Comparison of ENCODE assay signal across 12 mouse cellular contexts in genomic region chr3:102611398-102612366, GRCm38 (mm10).
A peak's percentile ranks its signal among the peaks of the same experiment; 100 is the strongest.
DNase-seq lines count a peak whose midpoint lies in the region; ATAC-seq and TF ChIP-seq lines count a peak whose summit lies in the region.
"Had no signal": no experiment of that assay in that cellular context is flagged by ENCODE, and none has a peak within 500 bp of the region (broad histone marks: within the 10 kb centered on the region; RNA-seq: fewer than 3 reads in every experiment).

No protein-coding gene starts in this region.

- no peaks in the 10 kb centered on the region for H3K4me1 ChIP-seq in kidney, postnatal 0 days (replicated peaks; ENCODE audit: insufficient read depth, low read length)
- H3K4me1 ChIP-seq in forebrain, embryonic 15.5 days = peaks cover 15% of the 10 kb centered on the region
- peaks cover 13% of the 10 kb centered on the region for H3K4me1 ChIP-seq in midbrain, embryonic 15.5 days
- H3K4me1 ChIP-seq in intestine, postnatal 0 days (replicated peaks; ENCODE audit: control insufficient read depth, insufficient read depth, low read length) = no peaks in the 10 kb centered on the region
- H3K4me1 ChIP-seq: neural tube, embryonic 12.5 days had no signal

- TF ChIP-seq POLR2A in brain, embryonic 14.5 days (IDR thresholded peaks at IDR 0.05; ENCODE audit: borderline replicate concordance, extremely low read depth, insufficient read depth, insufficient read length, poor library complexity, severe bottlenecking) = no peak

- no peaks in the 10 kb centered on the region for H3K27me3 ChIP-seq in kidney, postnatal 0 days (ENCODE audit: insufficient read depth, low read length)
- no peaks in the 10 kb centered on the region for H3K27me3 ChIP-seq in forebrain, embryonic 15.5 days
- no peaks in the 10 kb centered on the region for H3K27me3 ChIP-seq in midbrain, embryonic 15.5 days (replicated peaks)
- H3K27me3 ChIP-seq in intestine, postnatal 0 days (replicated peaks; ENCODE audit: control insufficient read depth, insufficient read depth, low read length) = no peaks in the 10 kb centered on the region
- H3K27me3 ChIP-seq: CH12.LX; kidney, embryonic 15.5 days had no signal

- H3K9ac ChIP-seq in kidney, postnatal 0 days (ENCODE audit: low read depth, low read length) = no peak overlapping the region
- H3K9ac ChIP-seq in forebrain, embryonic 15.5 days (replicated peaks) = no peak overlapping the region
- H3K9ac ChIP-seq in midbrain, embryonic 15.5 days = no peak overlapping the region
- H3K9ac ChIP-seq in intestine, postnatal 0 days (ENCODE audit: low read depth, low read length) = no peak overlapping the region
- H3K9ac ChIP-seq: kidney, embryonic 15.5 days; neural tube, embryonic 12.5 days had no signal

- H3K4me3 ChIP-seq in kidney, postnatal 0 days (replicated peaks; ENCODE audit: low read depth, low read length) = no peak overlapping the region
- no peak overlapping the region for H3K4me3 ChIP-seq in forebrain, embryonic 15.5 days
- H3K4me3 ChIP-seq in midbrain, embryonic 15.5 days = no peak overlapping the region
- H3K4me3 ChIP-seq in intestine, postnatal 0 days (ENCODE audit: low read depth, low read length) = no peak overlapping the region
- H3K4me3 ChIP-seq: kidney, embryonic 15.5 days; neural tube, embryonic 12.5 days had no signal

- DNase-seq in kidney, postnatal 0 days (ENCODE audit: low spot score) = peak; percentile 36
- DNase-seq in kidney, postnatal 14 days = no peak
- peak; percentile 90 for DNase-seq in brain, embryonic 14.5 days (ENCODE audit: low read depth)
- no peak for DNase-seq in layer of hippocampus, adult 8-10 months (ENCODE audit: low spot score in 2 of 2)
- DNase-seq in gastrocnemius, adult 8-10 months (ENCODE audit: low spot score in 2 of 2) = no peak

- no peak overlapping the region for H3K27ac ChIP-seq in kidney, postnatal 0 days
- peak overlapping the region; percentile 42 for H3K27ac ChIP-seq in forebrain, embryonic 15.5 days (replicated peaks)
- peak overlapping the region; percentile 30; the same call in 1 of the 2 replicates for H3K27ac ChIP-seq in midbrain, embryonic 15.5 days
- H3K27ac ChIP-seq in intestine, postnatal 0 days (ENCODE audit: low read depth, low read length) = no peak overlapping the region
- H3K27ac ChIP-seq: kidney, embryonic 15.5 days; macrophage; neural tube, embryonic 12.5 days had no signal

- no peak for TF ChIP-seq CTCF in kidney, postnatal 0 days (IDR thresholded peaks at IDR 0.05; ENCODE audit: low read depth)
- no peak for TF ChIP-seq CTCF in brain, embryonic 14.5 days (IDR thresholded peaks at IDR 0.05; ENCODE audit: borderline replicate concordance, extremely low read depth, insufficient read depth, insufficient read length)
- no peak for TF ChIP-seq CTCF in intestine, postnatal 0 days (IDR thresholded peaks at IDR 0.05; ENCODE audit: low read depth)

- 50% methylated on average over 18 of the region's 18 CpGs for WGBS in kidney, postnatal 0 days
- 15% methylated on average over 18 of the region's 18 CpGs for WGBS in forebrain, embryonic 15.5 days
- 18% methylated on average over 18 of the region's 18 CpGs for WGBS in midbrain, embryonic 15.5 days
- WGBS in intestine, postnatal 0 days = 50% methylated on average over 18 of the region's 18 CpGs

- H3K4me2 ChIP-seq in kidney, postnatal 0 days (ENCODE audit: low read length) = no peak overlapping the region
- H3K4me2 ChIP-seq in forebrain, embryonic 15.5 days (replicated peaks) = no peak overlapping the region
- H3K4me2 ChIP-seq in midbrain, embryonic 15.5 days = no peak overlapping the region
- no peak overlapping the region for H3K4me2 ChIP-seq in intestine, postnatal 0 days (replicated peaks; ENCODE audit: low read depth)
- H3K4me2 ChIP-seq: kidney, embryonic 15.5 days; neural tube, embryonic 12.5 days had no signal

- no peaks in the 10 kb centered on the region for H3K36me3 ChIP-seq in kidney, postnatal 0 days (ENCODE audit: insufficient read depth, low read length)
- H3K36me3 ChIP-seq in forebrain, embryonic 15.5 days = no peaks in the 10 kb centered on the region
- no peaks in the 10 kb centered on the region for H3K36me3 ChIP-seq in midbrain, embryonic 15.5 days (replicated peaks)
- H3K36me3 ChIP-seq in intestine, postnatal 0 days (ENCODE audit: control insufficient read depth, insufficient read depth) = no peaks in the 10 kb centered on the region
- H3K36me3 ChIP-seq: kidney, embryonic 15.5 days; neural tube, embryonic 12.5 days had no signal

- no peaks in the 10 kb centered on the region for H3K9me3 ChIP-seq in kidney, postnatal 0 days (replicated peaks; ENCODE audit: low read length)
- H3K9me3 ChIP-seq in forebrain, embryonic 15.5 days = no peaks in the 10 kb centered on the region
- no peaks in the 10 kb centered on the region for H3K9me3 ChIP-seq in midbrain, embryonic 15.5 days
- no peaks in the 10 kb centered on the region for H3K9me3 ChIP-seq in intestine, postnatal 0 days (ENCODE audit: control insufficient read depth)
- H3K9me3 ChIP-seq: kidney, embryonic 15.5 days; neural tube, embryonic 12.5 days had no signal

- no peak for ATAC-seq in kidney, postnatal 0 days (replicated peaks; ENCODE audit: low FRiP score, low read depth)
- peak; percentile 67 for ATAC-seq in forebrain, embryonic 15.5 days (replicated peaks)
- peak; percentile 71 for ATAC-seq in midbrain, embryonic 15.5 days (replicated peaks)
- ATAC-seq in intestine, postnatal 0 days = no peak

Comparison
In these comparisons a context has a peak if more than half of its experiments do, and no peak if none do; other contexts are left out.
1. DNase-seq: peak in kidney, postnatal 0 days (single experiment) and brain, embryonic 14.5 days (single experiment); none in kidney, postnatal 14 days (single experiment), layer of hippocampus, adult 8-10 months (0 of 2) and gastrocnemius, adult 8-10 months (0 of 2).
2. ATAC-seq: peak in forebrain, embryonic 15.5 days (single experiment) and midbrain, embryonic 15.5 days (single experiment); none in kidney, postnatal 0 days (single experiment) and intestine, postnatal 0 days (single experiment).
3. H3K27ac ChIP-seq: peak in forebrain, embryonic 15.5 days (single experiment) and midbrain, embryonic 15.5 days (single experiment); none in kidney, postnatal 0 days (single experiment) and intestine, postnatal 0 days (single experiment).